Mouse (Mus musculus): ENCODE measurements at regions not wholly inside any gene's neighbourhood (a gene's known extent, or its start where the extent isn't known, plus 50 kb on each side); places are given as distances from the start of the nearest gene placed in this dataset.

DNA sequence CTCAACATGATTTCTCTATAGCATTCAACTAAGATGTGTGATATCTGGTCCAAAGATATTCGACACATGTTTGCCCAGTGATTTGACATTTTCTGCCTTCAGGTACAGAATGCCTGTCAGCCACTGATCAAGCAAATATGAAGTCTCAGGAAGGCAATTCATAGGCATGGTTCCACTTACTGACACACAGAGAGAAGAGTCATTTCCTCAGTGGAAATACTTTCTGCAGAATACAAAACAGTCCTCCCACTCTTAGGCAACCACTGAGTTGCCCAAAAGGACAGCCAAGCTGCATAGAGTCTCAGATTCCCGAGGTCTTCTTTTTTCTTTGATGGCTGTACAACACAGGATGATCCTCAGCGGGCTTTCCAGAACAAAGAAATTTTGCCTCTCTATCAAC is 110.9 kb downstream of the Ndufa4 start:
- TF ChIP-seq CTCF (IDR thresholded peaks at IDR 0.05; ENCODE audit: low read depth, low read length), result no peak
- TF ChIP-seq POLR2A (IDR thresholded peaks at IDR 0.05; ENCODE audit: extremely low read depth, insufficient read depth, low read length), result no peak

All from liver, adult 2 months (tissue).